Mouse (Mus musculus) cortical plate, adult 2 months (tissue): Measurements from ENCODE around the gene Fsip1.

Experiments
- CTCF ChIP-seq: fragments of 200-500 bp; IDR thresholded peaks from 2 replicates; pipeline ENCODE4 v1.5.1; 2011; ENCODE audit warnings: mild to moderate bottlenecking, control low read depth, low read length; ENCODE audit not compliant: insufficient read depth; ENCODE audit errors: extremely low read depth
- POLR2A ChIP-seq: fragments of 200-500 bp; IDR thresholded peaks from 2 replicates; pipeline ENCODE4 v1.6.1; 2011; ENCODE audit warnings: mild to moderate bottlenecking, low read length, control low read depth; ENCODE audit not compliant: insufficient read depth; ENCODE audit errors: extremely low read depth

DNA sequence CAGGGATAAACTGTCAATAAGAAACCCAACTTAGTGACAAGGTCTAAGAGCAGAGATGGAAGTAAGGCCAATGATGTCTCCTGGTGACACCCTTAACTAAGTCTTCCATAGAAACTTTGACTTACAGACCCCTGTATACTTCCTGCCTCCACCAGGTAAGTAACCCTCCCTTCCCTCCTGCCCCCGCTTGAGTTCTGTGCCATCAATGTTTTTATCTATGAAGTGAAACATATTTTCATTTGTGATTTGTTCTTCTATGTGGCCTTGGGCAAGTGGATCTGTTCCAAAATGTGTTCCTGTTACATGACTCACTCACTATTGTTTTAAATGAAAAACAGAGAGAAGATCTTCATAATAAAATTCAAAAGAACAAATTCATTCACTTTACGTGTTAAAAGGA is 43.2 kb upstream of the Fsip1 start:
- TF ChIP-seq POLR2A: no peak
- TF ChIP-seq CTCF: no peak
